Mouse (Mus musculus): ENCODE measurements around the gene Oas1c. TPM values are rescaled to one million over a fixed set of nuclear protein-coding genes. Genes with fewer than 3 reads are reported as not detected.

Oas1c gene
- 9.6 and 11.6 TPM in 2 replicates for polyA plus RNA-seq (2012; rRNA removed)

DNA sequence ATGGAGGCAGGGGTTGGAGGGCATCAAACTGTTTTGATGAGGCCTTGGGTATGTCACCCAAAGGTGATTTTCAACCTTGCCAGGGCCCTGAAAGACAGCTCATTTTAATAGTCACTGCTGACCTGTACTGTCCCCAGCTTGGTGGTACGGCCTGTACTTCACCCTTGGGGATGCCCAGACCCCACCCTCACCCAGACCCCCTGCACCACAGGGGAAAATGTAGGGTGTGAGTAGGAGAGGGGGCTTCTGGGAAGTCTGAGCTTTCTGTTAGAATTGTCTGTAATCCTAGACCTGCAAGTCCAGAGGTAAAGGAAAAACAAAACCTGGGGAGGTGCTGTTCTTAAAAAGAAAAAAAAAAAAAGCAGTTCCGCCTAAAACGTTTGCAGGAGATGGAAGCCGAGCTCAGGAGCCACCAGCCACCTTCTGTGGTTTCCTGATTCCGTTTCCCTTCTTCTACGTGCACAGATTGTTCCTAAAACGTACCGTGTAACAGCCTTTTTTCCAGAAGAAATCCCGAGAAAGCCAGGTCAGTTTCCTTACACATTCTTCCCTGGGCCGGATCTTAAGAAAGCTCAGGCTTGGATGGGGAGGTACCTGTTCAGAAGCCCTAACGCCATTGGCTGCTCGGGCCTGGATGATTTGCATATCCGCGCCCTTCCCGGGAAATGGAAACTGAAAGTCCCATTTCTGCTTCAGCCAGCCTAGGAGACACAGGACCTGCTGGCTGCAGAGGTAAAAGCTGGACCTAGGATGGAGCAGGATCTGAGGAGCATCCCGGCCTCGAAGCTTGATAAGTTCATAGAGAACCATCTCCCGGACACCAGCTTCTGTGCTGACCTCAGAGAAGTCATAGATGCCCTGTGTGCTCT, at the start of gene Oas1c:
TSS of gene Oas1c (minus strand) at position 564 of the 869 bp plus-strand sequence.

GRCm38 (mm10) chr5:120861121-120861520, 48.8 kb upstream of the Oas1c start, which contains the start of gene Oas1h:
Gene Oas1h (plus strand): TSS chr5:120861421.

DNA sequence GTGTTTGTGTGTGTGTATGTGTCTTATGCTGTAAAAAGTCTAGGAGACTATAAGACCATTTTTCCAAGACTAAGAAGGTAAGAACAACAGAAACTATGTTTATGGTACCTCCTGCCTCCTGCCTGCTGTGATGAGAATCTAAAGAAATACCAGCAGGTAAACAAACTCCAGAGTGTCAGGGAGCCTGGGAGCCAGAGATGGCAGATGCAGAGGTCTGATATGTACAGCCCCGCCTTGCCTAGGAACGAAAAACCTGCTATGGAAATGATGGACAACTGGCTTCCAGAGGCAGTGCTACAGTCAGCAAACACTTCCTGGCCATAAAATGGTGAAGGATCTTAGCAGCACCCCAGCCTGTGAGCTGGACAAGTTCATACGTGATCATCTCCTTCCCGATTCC, 34.8 kb upstream of the Oas1c start, which contains the start of gene Oas1f:
TSS of gene Oas1f (plus strand) at position 301 of the 400 bp plus-strand sequence.

DNA sequence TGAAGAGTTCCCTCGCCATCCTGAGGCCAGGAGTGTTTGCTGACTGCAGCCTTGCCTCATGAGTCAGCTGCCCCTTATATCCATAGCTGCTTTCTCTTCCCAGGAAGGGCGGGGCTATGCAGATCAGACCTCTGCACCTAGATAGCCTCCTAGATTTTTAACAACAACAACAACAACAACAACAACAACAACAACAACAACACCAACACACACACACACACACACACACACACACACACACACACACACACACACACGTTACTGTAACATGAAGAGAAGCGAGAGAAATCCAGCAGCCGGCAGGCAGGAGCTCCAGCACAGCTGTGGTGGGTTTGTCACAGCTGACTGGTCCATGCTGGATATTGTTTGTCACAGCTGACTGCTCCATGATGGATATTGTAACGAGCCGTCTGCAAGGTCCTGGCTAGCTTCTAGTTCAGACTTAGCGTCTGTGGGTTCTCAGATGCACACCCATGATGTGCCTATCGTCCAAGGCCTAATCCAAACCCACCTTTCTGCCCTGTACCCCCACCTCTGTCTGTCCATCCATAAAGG, 16.8 kb downstream of the Oas1c start, which contains the start of gene Oas1e:
TSS of gene Oas1e (minus strand) at position 51 of the 555 bp plus-strand sequence.

GRCm38 (mm10) chr5:120777478-120777877, 34.8 kb downstream of the Oas1c start, which contains the start of gene Oas3:
Gene Oas3 (minus strand): TSS chr5:120777661.

Other genes with a start within 250 kb of the Oas1c start
- gene Tpcn1, start 223.8 kb downstream of the Oas1c start, polyA plus RNA-seq (2012; rRNA removed): 70.8 and 89.3 TPM in 2 replicates
- gene Iqcd, start 223.5 kb downstream of the Oas1c start, polyA plus RNA-seq (2012; rRNA removed): 3.8 and 4.6 TPM in 2 replicates
- gene Rita1, start 199.9 kb downstream of the Oas1c start, polyA plus RNA-seq (2012; rRNA removed): 20.3 and 23.6 TPM in 2 replicates
- 61.9 and 63.9 TPM in 2 replicates for gene Ddx54, start 199.8 kb downstream of the Oas1c start, polyA plus RNA-seq (2012; rRNA removed)
- gene Cfap73, start 178.3 kb downstream of the Oas1c start, polyA plus RNA-seq (2012; rRNA removed): 0.47 and 1.3 TPM in 2 replicates
- 6.8 and 19.2 TPM in 2 replicates for gene Rasal1, start 163.7 kb downstream of the Oas1c start, polyA plus RNA-seq (2012; rRNA removed)
- gene Dtx1, start 100.6 kb downstream of the Oas1c start, polyA plus RNA-seq (2012; rRNA removed): 26.3 and 31.9 TPM in 2 replicates
- 9.6 and 9.9 TPM in 2 replicates for gene Oas2, start 62.7 kb downstream of the Oas1c start, polyA plus RNA-seq (2012; rRNA removed)
- gene Oas3, start 34.9 kb downstream of the Oas1c start, polyA plus RNA-seq (2012; rRNA removed): 2.3 and 3.1 TPM in 2 replicates
- 10.8 and 12.8 TPM in 2 replicates for gene Oas1e, start 17.0 kb downstream of the Oas1c start, polyA plus RNA-seq (2012; rRNA removed)
- 0.44 and 0.53 TPM in 2 replicates for gene Oas1f, start 34.9 kb upstream of the Oas1c start, polyA plus RNA-seq (2012; rRNA removed)
- 4.4 and 6.3 TPM in 2 replicates for gene Oas1h, start 48.9 kb upstream of the Oas1c start, polyA plus RNA-seq (2012; rRNA removed)
- 3.2 and 3.4 TPM in 2 replicates for gene Oas1g, start 75.1 kb upstream of the Oas1c start, polyA plus RNA-seq (2012; rRNA removed)
- 7.9 and 8.7 TPM in 2 replicates for gene Oas1a, start 95.0 kb upstream of the Oas1c start, polyA plus RNA-seq (2012; rRNA removed)
- 11.4 and 14.7 TPM in 2 replicates for gene Oas1d, start 102.0 kb upstream of the Oas1c start, polyA plus RNA-seq (2012; rRNA removed)
- gene Rph3a, start 197.6 kb upstream of the Oas1c start, polyA plus RNA-seq (2012; rRNA removed): 0.36 and 0.46 TPM in 2 replicates